Mouse (Mus musculus) layer of hippocampus, postnatal 10 days (tissue): ENCODE measurements around the gene Ccdc188. TPM values are rescaled to one million over a fixed set of nuclear protein-coding genes. Genes with fewer than 3 reads are reported as not detected.
"Not testable (repeated sequence)": the region's sequence is repeated elsewhere in the genome, so short reads cannot be mapped to it uniquely, and the experiment has no call there.

Experiments used
- DNase-seq, 2 experiments: peaks; one replicate each; pipeline ENCODE4 v3.0.0; 2021; ENCODE audit warnings: low spot score in 2 of 2
- long read RNA-seq: library from polyadenylated mRNA; stranded (forward); transcript quantifications from one replicate; pipeline ENCODE4 v2.0.0, GENCODE M21; 2023
- total RNA-seq, 2 experiments: library from RNA; stranded (reverse); gene quantifications; 2 replicates each; pipeline ENCODE4 v1.2.3; 2021

The Ccdc188 gene
- not detected for total RNA-seq
- long read RNA-seq: 0 reads

- no peak for DNase-seq
These were observed at the start of gene Ccdc188 for GRCm38 (mm10) chr16:18217579-18217978. Gene Ccdc188, plus strand, starts transcription at chr16:18217879.

GRCm38 (mm10) chr16:18169156-18169555 is 48.5 kb upstream of the Ccdc188 start:
- no peak for DNase-seq

GRCm38 (mm10) chr16:18169776-18170175 is 47.9 kb upstream of the Ccdc188 start:
- no peak for DNase-seq

GRCm38 (mm10) chr16:18172266-18172855 is 45.3 kb upstream of the Ccdc188 start:
- DNase-seq: peak; percentile 89 to 90

- DNase-seq: peak in 1 of 2 experiments; percentile 51
These were observed 44.4 kb upstream of the Ccdc188 start for GRCm38 (mm10) chr16:18173231-18173630.

- no peak for DNase-seq
These were observed 43.9 kb upstream of the Ccdc188 start for GRCm38 (mm10) chr16:18173788-18174187.

- no peak for DNase-seq
These were observed 41.7 kb upstream of the Ccdc188 start for GRCm38 (mm10) chr16:18175817-18176541.

GRCm38 (mm10) chr16:18176758-18177157 is 40.9 kb upstream of the Ccdc188 start:
- DNase-seq: no peak

GRCm38 (mm10) chr16:18179591-18179990 is 38.1 kb upstream of the Ccdc188 start:
- DNase-seq: no peak

- no peak for DNase-seq
These were observed 36.3 kb upstream of the Ccdc188 start for GRCm38 (mm10) chr16:18181398-18181797.

GRCm38 (mm10) chr16:18182766-18183165 is 34.9 kb upstream of the Ccdc188 start:
- DNase-seq: no peak

GRCm38 (mm10) chr16:18185715-18186449 is 31.8 kb upstream of the Ccdc188 start:
- DNase-seq: no peak

GRCm38 (mm10) chr16:18186798-18187197 is 30.9 kb upstream of the Ccdc188 start:
- DNase-seq: no peak

- DNase-seq: no peak
These were observed 30.5 kb upstream of the Ccdc188 start for GRCm38 (mm10) chr16:18187221-18187620.

- DNase-seq: no peak
These were observed 26.7 kb upstream of the Ccdc188 start for GRCm38 (mm10) chr16:18191006-18191405.

- DNase-seq: peak; percentile 46 to 48
These were observed 23.3 kb upstream of the Ccdc188 start for GRCm38 (mm10) chr16:18194208-18194985.

- peak in 1 of 2 experiments; percentile 51 for DNase-seq
These were observed 22.6 kb upstream of the Ccdc188 start for GRCm38 (mm10) chr16:18195068-18195467.

- DNase-seq: not testable (repeated sequence)
These were observed 22.1 kb upstream of the Ccdc188 start for GRCm38 (mm10) chr16:18195561-18195960.

GRCm38 (mm10) chr16:18197881-18198280 is 19.8 kb upstream of the Ccdc188 start:
- no peak for DNase-seq

- no peak for DNase-seq
These were observed 19.1 kb upstream of the Ccdc188 start for GRCm38 (mm10) chr16:18198365-18199098.

GRCm38 (mm10) chr16:18200062-18200461 is 17.6 kb upstream of the Ccdc188 start:
- DNase-seq: no peak
